Mouse (Mus musculus) liver, embryonic 14.5 days (tissue): ENCODE data around the gene Drp2.

Experiments used
- CTCF ChIP-seq: IDR thresholded peaks from 2 replicates; pipeline ENCODE4 v1.5.1; 2016; ENCODE audit warnings: antibody characterized with exemption, low read depth, control low read depth
- EP300 ChIP-seq: IDR thresholded peaks from 2 replicates; pipeline ENCODE4 v1.6.1; 2016; ENCODE audit warnings: antibody characterized with exemption, low read depth

DNA sequence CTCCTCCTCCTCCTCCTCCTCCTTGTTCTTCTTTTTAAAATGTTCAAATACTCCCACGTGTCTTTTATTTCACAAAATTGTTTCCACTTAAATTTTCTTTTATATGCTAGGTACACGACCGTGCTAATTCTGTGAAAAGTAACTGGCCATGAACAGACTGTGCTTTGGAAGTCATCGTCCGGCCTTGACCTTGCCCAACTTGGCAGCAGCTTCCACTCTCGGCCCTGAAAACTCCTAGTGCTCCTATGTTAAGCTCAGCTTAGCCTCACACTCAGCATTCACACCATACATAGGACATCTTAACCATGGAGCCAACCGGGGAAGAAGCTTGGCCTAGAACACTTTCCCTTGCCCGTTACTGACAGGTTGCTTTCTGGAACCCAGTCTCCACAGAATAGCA, 96.3 kb downstream of the Drp2 start:
- no peak for TF ChIP-seq EP300
- no peak for TF ChIP-seq CTCF
